Mouse (Mus musculus) embryonic fibroblast, embryonic 13.5 days (primary cell): ENCODE measurements around the gene Alad.

Experiments used
- CTCF ChIP-seq: IDR thresholded peaks from 2 replicates; pipeline ENCODE4 v1.5.1; 2011; ENCODE audit warnings: mild to moderate bottlenecking, control low read depth, low read length, moderate library complexity, borderline replicate concordance; ENCODE audit not compliant: insufficient read depth
- POLR2A ChIP-seq: IDR thresholded peaks from 2 replicates; pipeline ENCODE4 v1.6.1; 2011; ENCODE audit warnings: low read depth, mild to moderate bottlenecking, control low read depth, low read length, moderate library complexity

GRCm38 (mm10) chr4:62544801-62545200, 25.1 kb upstream of the Alad start:
- no peak for TF ChIP-seq CTCF
- no peak for TF ChIP-seq POLR2A
